Mouse (Mus musculus): ENCODE results near the gene Olfr465-ps1.

DNA sequence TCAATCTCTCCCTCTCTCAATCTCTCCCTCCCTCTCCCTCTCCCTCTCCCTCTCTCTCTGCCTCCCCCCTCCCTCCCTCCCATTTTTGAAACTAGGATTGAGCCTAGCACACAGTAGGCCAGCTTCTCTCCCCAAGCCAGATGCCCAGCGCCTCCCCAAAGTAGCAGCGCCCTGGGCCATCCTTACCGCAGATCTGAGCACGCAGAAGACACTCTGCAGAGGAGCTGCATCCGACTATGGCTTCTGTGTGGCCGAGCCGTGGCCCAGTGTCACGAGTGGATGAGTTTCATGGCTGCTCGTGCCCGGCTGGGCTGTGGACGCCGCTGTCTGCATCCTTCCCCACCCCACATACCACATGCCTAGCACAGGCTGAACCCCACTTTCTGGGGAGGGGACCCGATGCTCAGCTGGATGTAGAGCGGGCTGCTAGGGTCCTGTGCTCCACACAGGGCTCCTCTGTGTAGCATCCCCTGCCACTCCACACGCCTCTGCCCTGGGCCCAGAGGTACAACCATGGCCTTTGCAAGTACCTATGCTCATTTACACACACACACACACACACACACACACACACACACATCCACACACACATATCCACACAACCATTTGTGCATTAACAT lies 38.7 kb downstream of the Olfr465-ps1 start:
- TF ChIP-seq CTCF (IDR thresholded peaks at IDR 0.05; ENCODE audit: low read depth) (no peak), EP300 (IDR thresholded peaks at IDR 0.05; ENCODE audit: low read depth) (no peak)
